12 mouse cellular contexts compared by ENCODE assay signal in the genomic region with DNA sequence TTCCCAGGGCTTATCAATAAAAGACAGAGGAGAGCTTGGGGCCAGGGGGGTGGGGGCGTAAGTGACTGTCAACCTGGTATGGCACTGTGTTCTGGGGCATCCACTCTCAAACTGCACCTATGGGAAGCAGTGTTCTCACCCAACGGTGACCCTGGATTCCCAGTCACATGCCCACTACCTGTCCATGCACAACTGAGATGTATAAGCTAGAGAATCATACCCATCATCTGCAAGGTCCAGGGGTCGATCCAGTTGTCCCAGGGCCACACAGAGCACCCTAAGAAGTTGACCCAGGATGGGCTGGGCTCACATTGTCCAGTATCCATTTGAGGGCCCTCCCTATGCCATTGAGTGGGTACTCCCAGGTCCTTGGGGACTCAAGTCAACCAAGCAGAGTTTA. TPM values are rescaled to one million over a fixed set of nuclear protein-coding genes. Genes with fewer than 3 reads are reported as not detected.
A peak's percentile ranks its signal among the peaks of the same experiment; 100 is the strongest.
DNase-seq lines count a peak whose midpoint lies in the region; ATAC-seq lines count a peak whose summit lies in the region.
"Had no signal": no experiment of that assay in that cellular context is flagged by ENCODE, and none has a peak within 500 bp of the region (broad histone marks: within the 10 kb centered on the region; RNA-seq: fewer than 3 reads in every experiment).

No protein-coding gene starts in this region.

- DNase-seq in cerebellum, adult 9-11 months: peak; percentile 43
- no peak for DNase-seq in cerebellum, postnatal 4 days (ENCODE audit: low spot score in 2 of 2)
- DNase-seq in kidney, postnatal 10 days: no peak
- no peak for DNase-seq in neural tube, embryonic 10.5 days (ENCODE audit: extremely low spot score, low spot score)
- no peak for DNase-seq in layer of hippocampus, adult 8-10 months (ENCODE audit: low spot score in 2 of 2)
- no peak for DNase-seq in testis, postnatal 10 days (ENCODE audit: low spot score)
- DNase-seq: gastrocnemius, postnatal 25 days; kidney, adult 2 months had no signal

- H3K9ac ChIP-seq in kidney, embryonic 15.5 days: no peak overlapping the region
- H3K9ac ChIP-seq in neural tube, embryonic 12.5 days: no peak overlapping the region; the same call in 1 of the 2 replicates

- no peaks in the 10 kb centered on the region for H3K9me3 ChIP-seq in kidney, embryonic 15.5 days (replicated peaks)
- no peaks in the 10 kb centered on the region for H3K9me3 ChIP-seq in neural tube, embryonic 12.5 days
- H3K9me3 ChIP-seq: limb, embryonic 12.5 days had no signal

- WGBS in kidney, embryonic 15.5 days: 94% methylated on average over 3 of the region's 3 CpGs
- 92% methylated on average over 3 of the region's 3 CpGs for WGBS in neural tube, embryonic 12.5 days

- H3K4me1 ChIP-seq in kidney, embryonic 15.5 days: peaks cover 53% of the 10 kb centered on the region
- peaks cover 50% of the 10 kb centered on the region for H3K4me1 ChIP-seq in neural tube, embryonic 12.5 days

- H3K4me2 ChIP-seq in kidney, embryonic 15.5 days: 0 out of 2 replicates have a peak overlapping the region, but pooled peaks have one; percentile 90
- H3K4me2 ChIP-seq in neural tube, embryonic 12.5 days (replicated peaks): peak overlapping the region; percentile 95; the same call in 1 of the 2 replicates

- no peak for ATAC-seq in kidney, embryonic 15.5 days (replicated peaks; ENCODE audit: low FRiP score)
- no peak for ATAC-seq in neural tube, embryonic 12.5 days (ENCODE audit: low FRiP score, low read depth)

- peaks cover 19% of the 10 kb centered on the region for H3K36me3 ChIP-seq in kidney, embryonic 15.5 days
- H3K36me3 ChIP-seq in neural tube, embryonic 12.5 days: no peaks in the 10 kb centered on the region; the same call in 1 of the 2 replicates

- H3K27ac ChIP-seq in kidney, embryonic 15.5 days: 0 out of 2 replicates have a peak overlapping the region, but pooled peaks have one; percentile 80
- H3K27ac ChIP-seq in neural tube, embryonic 12.5 days: no peak overlapping the region

- no peak overlapping the region for H3K4me3 ChIP-seq in kidney, embryonic 15.5 days (replicated peaks)
- no peak overlapping the region for H3K4me3 ChIP-seq in neural tube, embryonic 12.5 days

- H3K27me3 ChIP-seq in kidney, embryonic 15.5 days: no peaks in the 10 kb centered on the region
- no peaks in the 10 kb centered on the region for H3K27me3 ChIP-seq in neural tube, embryonic 12.5 days (replicated peaks)
- H3K27me3 ChIP-seq: CH12.LX; limb, embryonic 12.5 days had no signal

RNA-seq across cellular contexts. Expression of a gene that starts 1.4 kb away (rescaled TPM):
- 13.8 and 16.0 TPM in 2 replicates for polyA plus RNA-seq in kidney, embryonic 15.5 days (2015; fragmentation: Nextera tagmentation; extraction: Ambion mirVana)
- 18.7 and 20.6 TPM in 2 replicates for polyA plus RNA-seq in neural tube, embryonic 12.5 days (2016; fragmentation: Nextera tagmentation; extraction: Ambion mirVana)
- 10 to 100 TPM; 26.1 to 38.9 (median 32.8) TPM for total RNA-seq in layer of hippocampus, adult 8-10 months (2022)

RNA-seq across cellular contexts. Expression of a gene that starts 4.2 kb away (rescaled TPM):
- 17.8 and 19.3 TPM in 2 replicates for polyA plus RNA-seq in kidney, embryonic 15.5 days (2015; fragmentation: Nextera tagmentation; extraction: Ambion mirVana)
- 23.6 and 25.1 TPM in 2 replicates for polyA plus RNA-seq in neural tube, embryonic 12.5 days (2016; fragmentation: Nextera tagmentation; extraction: Ambion mirVana)
- total RNA-seq in layer of hippocampus, adult 8-10 months (2022): 10 to 100 TPM; 14.7 to 19.3 (median 15.9) TPM

RNA-seq across cellular contexts. Expression of a gene that starts 16.2 kb away (rescaled TPM):
- polyA plus RNA-seq in kidney, embryonic 15.5 days (2015; fragmentation: Nextera tagmentation; extraction: Ambion mirVana): 14.8 and 16.7 TPM in 2 replicates
- 11.7 and 13.4 TPM in 2 replicates for polyA plus RNA-seq in neural tube, embryonic 12.5 days (2016; fragmentation: Nextera tagmentation; extraction: Ambion mirVana)
- total RNA-seq in layer of hippocampus, adult 8-10 months (2022): 1 to 10 TPM; 4.9 to 9.7 (median 7.0) TPM

RNA-seq across cellular contexts. Expression of a gene that starts 25.1 kb away (rescaled TPM):
- polyA plus RNA-seq in kidney, embryonic 15.5 days (2015; fragmentation: Nextera tagmentation; extraction: Ambion mirVana): 15.4 and 16.5 TPM in 2 replicates
- 45.7 and 46.6 TPM in 2 replicates for polyA plus RNA-seq in neural tube, embryonic 12.5 days (2016; fragmentation: Nextera tagmentation; extraction: Ambion mirVana)
- total RNA-seq in layer of hippocampus, adult 8-10 months (2022): 10 to 100 TPM; 21.4 to 27.4 (median 24.8) TPM

RNA-seq across cellular contexts. Expression of a gene that starts 35.4 kb away (rescaled TPM):
- 18.0 and 19.9 TPM in 2 replicates for polyA plus RNA-seq in kidney, embryonic 15.5 days (2015; fragmentation: Nextera tagmentation; extraction: Ambion mirVana)
- polyA plus RNA-seq in neural tube, embryonic 12.5 days (2016; fragmentation: Nextera tagmentation; extraction: Ambion mirVana): 23.2 and 27.2 TPM in 2 replicates
- 10 to 100 TPM; 22.9 to 25.4 (median 23.4) TPM for total RNA-seq in layer of hippocampus, adult 8-10 months (2022)
